Mouse (Mus musculus): ENCODE results near the gene Tspan9.

GRCm38 (mm10) chr6:128099190-128099589, 44.2 kb downstream of the Tspan9 start:
- no peak for TF ChIP-seq POLR2A (IDR thresholded peaks at IDR 0.05; ENCODE audit: borderline replicate concordance, extremely low read depth, low read depth, low read length)
- TF ChIP-seq CTCF (IDR thresholded peaks at IDR 0.05; ENCODE audit: insufficient read depth, low read length) = no peak
